ENCODE assay signal across 7 mouse cellular contexts in genomic region chr19:5475069-5475714, GRCm38 (mm10). TPM values are rescaled to one million over a fixed set of nuclear protein-coding genes. Genes with fewer than 3 reads are reported as not detected.
A peak's percentile ranks its signal among the peaks of the same experiment; 100 is the strongest.
DNase-seq lines count a peak whose midpoint lies in the region; ATAC-seq and TF ChIP-seq lines count a peak whose summit lies in the region.

No protein-coding gene starts in this region.

- no peaks in the 10 kb centered on the region for H3K9me3 ChIP-seq in neural tube, embryonic 11.5 days (ENCODE audit: control insufficient read depth, low read length)
- H3K9me3 ChIP-seq in embryonic facial prominence, embryonic 12.5 days, result no peaks in the 10 kb centered on the region
- H3K9me3 ChIP-seq in hindbrain, embryonic 16.5 days (ENCODE audit: control insufficient read depth, low read length), result no peaks in the 10 kb centered on the region

- H3ac ChIP-seq in myocyte (ENCODE audit: control insufficient read depth, insufficient read length), result peak overlapping the region; percentile 75

- peak overlapping the region; percentile 62 for H3K4me3 ChIP-seq in neural tube, embryonic 11.5 days (ENCODE audit: low read depth, low read length)
- H3K4me3 ChIP-seq in embryonic facial prominence, embryonic 12.5 days, result peak overlapping the region; percentile 69
- H3K4me3 ChIP-seq in hindbrain, embryonic 16.5 days (ENCODE audit: low read length), result peak overlapping the region; percentile 67
- peak overlapping the region; percentile 62 for H3K4me3 ChIP-seq in myocyte

- H3K4me1 ChIP-seq in neural tube, embryonic 11.5 days (ENCODE audit: control insufficient read depth, insufficient read depth, low read length), result peaks cover 9% of the 10 kb centered on the region
- peaks cover 15% of the 10 kb centered on the region for H3K4me1 ChIP-seq in embryonic facial prominence, embryonic 12.5 days
- peaks cover 20% of the 10 kb centered on the region for H3K4me1 ChIP-seq in hindbrain, embryonic 16.5 days (ENCODE audit: control insufficient read depth, insufficient read depth, low read depth, low read length)

- H3K9ac ChIP-seq in neural tube, embryonic 11.5 days (ENCODE audit: low read length), result peak overlapping the region; percentile 82
- peak overlapping the region; percentile 91 for H3K9ac ChIP-seq in embryonic facial prominence, embryonic 12.5 days
- peak overlapping the region; percentile 85 for H3K9ac ChIP-seq in hindbrain, embryonic 16.5 days (ENCODE audit: low read depth, low read length)

- peak overlapping the region; percentile 97 for H3K4me2 ChIP-seq in neural tube, embryonic 11.5 days (ENCODE audit: low read depth)
- H3K4me2 ChIP-seq in embryonic facial prominence, embryonic 12.5 days (replicated peaks), result peak overlapping the region; percentile 87
- H3K4me2 ChIP-seq in hindbrain, embryonic 16.5 days (ENCODE audit: low read length), result peak overlapping the region; percentile 99
- H3K4me2 ChIP-seq in myocyte (ENCODE audit: low read depth), result peak overlapping the region; percentile 90

- H3K79me2 ChIP-seq in myocyte (ENCODE audit: control insufficient read depth, insufficient read depth), result peaks cover 19% of the 10 kb centered on the region

- DNase-seq in neural tube, embryonic 11.5 days (ENCODE audit: low spot score), result no peak
- no peak for DNase-seq in neural tube, embryonic 10.5 days (ENCODE audit: extremely low spot score, low spot score)
- DNase-seq in spleen, adult 18-20 months, result no peak
- no peak for DNase-seq in left cerebral cortex, adult 9 months (ENCODE audit: low spot score in 2 of 2)

- H3K27me3 ChIP-seq in neural tube, embryonic 11.5 days (ENCODE audit: control insufficient read depth, insufficient read depth, low read length), result no peaks in the 10 kb centered on the region
- H3K27me3 ChIP-seq in embryonic facial prominence, embryonic 12.5 days, result no peaks in the 10 kb centered on the region
- no peaks in the 10 kb centered on the region for H3K27me3 ChIP-seq in hindbrain, embryonic 16.5 days (replicated peaks; ENCODE audit: control insufficient read depth, insufficient read depth, low read length)
- no peaks in the 10 kb centered on the region for H3K27me3 ChIP-seq in myocyte (ENCODE audit: control insufficient read depth, insufficient read depth, insufficient read length)

- 23% methylated on average over 13 of the region's 13 CpGs for WGBS in neural tube, embryonic 11.5 days
- 16% methylated on average over 13 of the region's 13 CpGs for WGBS in embryonic facial prominence, embryonic 12.5 days
- WGBS in hindbrain, embryonic 16.5 days, result 17% methylated on average over 13 of the region's 13 CpGs

- peak; percentile 26; the same call in 1 of the 2 replicates for ATAC-seq in neural tube, embryonic 11.5 days (ENCODE audit: insufficient read depth, low FRiP score, low TSS enrichment)
- ATAC-seq in embryonic facial prominence, embryonic 12.5 days (ENCODE audit: insufficient number of reproducible peaks, insufficient read depth, low FRiP score, low TSS enrichment), result peak; percentile 17; the same call in 1 of the 2 replicates
- no peak; the same call in none of the 2 replicates for ATAC-seq in hindbrain, embryonic 16.5 days

- peak; percentile 34 for TF ChIP-seq POLR2A in myocyte (IDR thresholded peaks at IDR 0.05; ENCODE audit: insufficient read length, low read depth)

- no peaks in the 10 kb centered on the region; the same call in 1 of the 2 replicates for H3K36me3 ChIP-seq in neural tube, embryonic 11.5 days (ENCODE audit: control insufficient read depth, insufficient read depth, low read length)
- peaks cover 28% of the 10 kb centered on the region for H3K36me3 ChIP-seq in embryonic facial prominence, embryonic 12.5 days
- no peaks in the 10 kb centered on the region for H3K36me3 ChIP-seq in hindbrain, embryonic 16.5 days (ENCODE audit: control insufficient read depth, insufficient read depth, low read length)
- H3K36me3 ChIP-seq in myocyte (ENCODE audit: control insufficient read depth, insufficient read depth), result peaks cover 5% of the 10 kb centered on the region

- peak overlapping the region; percentile 56 for H3K27ac ChIP-seq in neural tube, embryonic 11.5 days (ENCODE audit: low read depth, low read length)
- peak overlapping the region; percentile 92 for H3K27ac ChIP-seq in embryonic facial prominence, embryonic 12.5 days
- H3K27ac ChIP-seq in hindbrain, embryonic 16.5 days (ENCODE audit: low read depth, low read length), result peak overlapping the region; percentile 72

TF ChIP-seq in myocyte, 11 proteins besides CTCF, POLR2A, EP300 and RAD21:
- TF ChIP-seq REST (IDR thresholded peaks at IDR 0.05; ENCODE audit: insufficient read depth, insufficient read length) (no peak), MYOD1 (IDR thresholded peaks at IDR 0.05; ENCODE audit: control insufficient read depth in 1 of 3, insufficient read length in 2 of 3, low read depth in 2 of 3) (no peak), POLR2AphosphoS2 (IDR thresholded peaks at IDR 0.05; ENCODE audit: insufficient read length, low read depth) (peak; percentile 17)

RNA-seq across cellular contexts. Expression of gene Efemp2, which starts 1.4 kb away (rescaled TPM):
- 55.5 and 55.6 TPM in 2 replicates for polyA plus RNA-seq in neural tube, embryonic 11.5 days (2014; fragmentation: Nextera tagmentation; extraction: Ambion mirVana)
- 145 TPM in 2 replicates for polyA plus RNA-seq in embryonic facial prominence, embryonic 12.5 days (2016; fragmentation: Nextera tagmentation; extraction: Ambion mirVana)
- polyA plus RNA-seq in hindbrain, embryonic 16.5 days (2015; fragmentation: Nextera tagmentation; extraction: Ambion mirVana), result 44.2 and 53.1 TPM in 2 replicates
- 81.3 TPM for polyA plus RNA-seq in myocyte (2012; fragmentation: generic; extraction: Trizol)

RNA-seq across cellular contexts. Expression of gene Ctsw, which starts 6.9 kb away (rescaled TPM):
- 1.7 and 3.6 TPM in 2 replicates for polyA plus RNA-seq in neural tube, embryonic 11.5 days (2014; fragmentation: Nextera tagmentation; extraction: Ambion mirVana)
- 1.9 and 2.1 TPM in 2 replicates for polyA plus RNA-seq in embryonic facial prominence, embryonic 12.5 days (2016; fragmentation: Nextera tagmentation; extraction: Ambion mirVana)
- polyA plus RNA-seq in hindbrain, embryonic 16.5 days (2015; fragmentation: Nextera tagmentation; extraction: Ambion mirVana), result 4.5 TPM in 2 replicates
- 7.2 TPM for polyA plus RNA-seq in myocyte (2012; fragmentation: generic; extraction: Trizol)

RNA-seq across cellular contexts. Expression of gene Mus81, which starts 13.0 kb away (rescaled TPM):
- polyA plus RNA-seq in neural tube, embryonic 11.5 days (2014; fragmentation: Nextera tagmentation; extraction: Ambion mirVana), result 39.0 and 41.9 TPM in 2 replicates
- polyA plus RNA-seq in embryonic facial prominence, embryonic 12.5 days (2016; fragmentation: Nextera tagmentation; extraction: Ambion mirVana), result 44.1 and 46.6 TPM in 2 replicates
- 50.9 and 54.5 TPM in 2 replicates for polyA plus RNA-seq in hindbrain, embryonic 16.5 days (2015; fragmentation: Nextera tagmentation; extraction: Ambion mirVana)
- polyA plus RNA-seq in myocyte (2012; fragmentation: generic; extraction: Trizol), result 66.4 TPM

RNA-seq across cellular contexts. Expression of gene Fibp, which starts 14.8 kb away (rescaled TPM):
- polyA plus RNA-seq in neural tube, embryonic 11.5 days (2014; fragmentation: Nextera tagmentation; extraction: Ambion mirVana), result 110 and 119 TPM in 2 replicates
- 146 and 150 TPM in 2 replicates for polyA plus RNA-seq in embryonic facial prominence, embryonic 12.5 days (2016; fragmentation: Nextera tagmentation; extraction: Ambion mirVana)
- 147 and 153 TPM in 2 replicates for polyA plus RNA-seq in hindbrain, embryonic 16.5 days (2015; fragmentation: Nextera tagmentation; extraction: Ambion mirVana)
- polyA plus RNA-seq in myocyte (2012; fragmentation: generic; extraction: Trizol), result 122 TPM

RNA-seq across cellular contexts. Expression of gene Cfl1, which starts 15.1 kb away (rescaled TPM):
- polyA plus RNA-seq in neural tube, embryonic 11.5 days (2014; fragmentation: Nextera tagmentation; extraction: Ambion mirVana), result 3,817 and 3,867 TPM in 2 replicates
- polyA plus RNA-seq in embryonic facial prominence, embryonic 12.5 days (2016; fragmentation: Nextera tagmentation; extraction: Ambion mirVana), result 2,582 and 2,586 TPM in 2 replicates
- 3,487 and 3,609 TPM in 2 replicates for polyA plus RNA-seq in hindbrain, embryonic 16.5 days (2015; fragmentation: Nextera tagmentation; extraction: Ambion mirVana)
- polyA plus RNA-seq in myocyte (2012; fragmentation: generic; extraction: Trizol), result 948 TPM
